Mouse (Mus musculus) embryonic facial prominence, embryonic 13.5 days (tissue): ENCODE data around the gene Asic2. TPM values are rescaled to one million over a fixed set of nuclear protein-coding genes. Genes with fewer than 3 reads are reported as not detected.

ENCODE experiments used
- ATAC-seq: fragments of 200-750 bp; cut with Nextera tagmentation; 2 replicates; pipeline ENCODE4 v1.8.0; 2017; ENCODE audit warnings: low read depth; ENCODE audit not compliant: insufficient number of reproducible peaks, insufficient read depth, low FRiP score, low TSS enrichment
- H3K27ac ChIP-seq: fragments of 300-500 bp; sonication (generic); 2 replicates; pipeline ENCODE4 v1.5.1; 2015; ENCODE audit warnings: moderate library complexity, mild to moderate bottlenecking, inconsistent platforms
- H3K27me3 ChIP-seq: fragments of 300-500 bp; sonication (generic); 2 replicates; pipeline ENCODE4 v1.6.1; 2015; ENCODE audit warnings: mild to moderate bottlenecking, inconsistent platforms
- H3K36me3 ChIP-seq: fragments of 300-500 bp; sonication (generic); 2 replicates; pipeline ENCODE4 v1.6.1; 2015; ENCODE audit warnings: mild to moderate bottlenecking, inconsistent platforms
- H3K4me1 ChIP-seq: fragments of 300-500 bp; sonication (generic); 2 replicates; pipeline ENCODE4 v1.6.1; 2015; ENCODE audit warnings: inconsistent platforms
- H3K4me2 ChIP-seq: fragments of 300-500 bp; sonication (generic); 2 replicates; pipeline ENCODE4 v1.6.1; 2015; ENCODE audit warnings: moderate library complexity, mild to moderate bottlenecking, inconsistent platforms
- H3K4me3 ChIP-seq: fragments of 300-500 bp; sonication (generic); 2 replicates; pipeline ENCODE4 v1.5.1; 2015; ENCODE audit warnings: mild to moderate bottlenecking, inconsistent platforms
- H3K9ac ChIP-seq: fragments of 300-500 bp; sonication (generic); 2 replicates; pipeline ENCODE4 v1.6.1; 2015; ENCODE audit warnings: mild to moderate bottlenecking, inconsistent platforms
- H3K9me3 ChIP-seq: fragments of 300-500 bp; sonication (generic); 2 replicates; pipeline ENCODE4 v1.6.1; 2016; ENCODE audit warnings: inconsistent platforms
- WGBS: fragments of 180-500 bp; shearing (Covaris S2); methylation state at CpG from one replicate; pipeline ENCODE4 v1.1.7; 2015; ENCODE audit warnings: mixed read lengths; 5-methylcytosine and 5-hydroxymethylcytosine counted together
- polyA plus RNA-seq: library from polyadenylated mRNA; unstranded; fragments of >200 nt; fragmentation: Nextera tagmentation; extraction: Ambion mirVana; gene quantifications from 2 replicates; pipeline ENCODE4 v1.2.1, GENCODE M21; 2015

Gene Asic2
- polyA plus RNA-seq, 1 experiment from 2014 or later: 0.60 TPM

DNA sequence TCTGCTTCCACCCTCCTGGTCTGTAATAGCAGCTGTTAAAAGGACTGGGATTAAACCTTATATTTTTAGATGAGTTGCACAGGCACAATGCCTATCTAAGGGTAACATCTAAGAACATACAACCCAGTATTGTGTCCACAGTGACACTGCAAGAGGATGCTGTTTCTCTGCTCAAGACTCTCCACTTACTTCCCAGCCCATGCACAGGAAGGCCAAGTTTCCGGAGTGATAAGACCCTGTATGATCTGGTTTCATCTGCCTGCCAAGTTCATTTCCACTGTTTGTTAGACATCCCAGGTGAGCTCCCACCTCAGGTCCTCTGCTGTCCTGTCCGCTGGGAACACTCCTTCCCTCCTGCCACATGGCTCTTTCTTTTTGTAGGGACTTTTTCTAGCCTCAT lies 908.2 kb downstream of the Asic2 start:
- Histone ChIP-seq H3K9ac (no peak overlapping the region), H3K4me1 (no peaks in the 10 kb centered on the region), H3K4me2 (no peak overlapping the region), H3K4me3 (no peak overlapping the region), H3K36me3 (no peaks in the 10 kb centered on the region), H3K9me3 (no peaks in the 10 kb centered on the region), H3K27me3 (no peaks in the 10 kb centered on the region), H3K27ac (no peak overlapping the region)
- WGBS: 84% methylated on average over 2 of the region's 2 CpGs
- ATAC-seq: no peak

DNA sequence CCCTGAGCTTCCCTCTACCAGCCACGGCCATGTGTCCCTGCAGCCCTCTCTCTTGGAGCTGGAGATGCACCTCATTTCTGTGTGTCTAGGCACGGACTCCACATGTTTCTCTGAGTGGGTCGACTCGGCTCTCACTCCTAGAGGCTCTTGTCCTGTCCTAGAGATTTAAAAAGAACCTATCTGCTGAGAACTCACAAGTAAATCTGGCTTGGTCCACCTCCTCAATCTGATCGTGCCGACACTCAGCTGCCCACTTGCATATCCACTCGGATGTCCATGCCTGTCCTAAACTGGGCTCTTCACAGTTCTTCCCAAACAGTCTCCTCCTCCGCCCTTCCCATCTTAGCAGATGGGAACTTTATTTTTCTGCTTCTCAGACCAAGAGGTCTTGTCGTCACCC lies 908.7 kb downstream of the Asic2 start:
- H3K9ac ChIP-seq: no peak overlapping the region
- H3K36me3 ChIP-seq: no peaks in the 10 kb centered on the region
- H3K4me2 ChIP-seq: no peak overlapping the region
- WGBS: 84% methylated on average over 9 of the region's 9 CpGs
- no peak for ATAC-seq
- H3K9me3 ChIP-seq: no peaks in the 10 kb centered on the region
- no peak overlapping the region for H3K4me3 ChIP-seq
- no peak overlapping the region for H3K27ac ChIP-seq
- no peaks in the 10 kb centered on the region for H3K4me1 ChIP-seq
- H3K27me3 ChIP-seq: no peaks in the 10 kb centered on the region

DNA sequence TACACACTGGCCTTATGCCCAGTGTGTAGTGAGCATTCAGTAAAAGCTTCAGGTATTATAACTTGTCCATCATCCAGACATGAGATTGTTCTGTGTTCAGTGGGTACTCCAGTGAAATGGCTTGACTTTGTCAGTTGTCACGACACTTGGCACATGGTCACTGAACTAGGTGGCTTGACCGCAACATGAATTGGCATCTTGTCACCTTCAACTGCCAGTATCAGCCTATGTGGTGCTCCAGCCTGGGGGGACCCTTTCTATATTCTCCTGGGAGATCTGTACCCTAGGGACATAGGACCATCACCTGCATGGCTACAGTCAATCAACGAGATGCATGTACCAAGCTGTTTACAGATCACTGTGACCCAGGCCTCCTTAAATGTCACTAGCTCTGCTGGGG lies 910.8 kb downstream of the Asic2 start:
- Histone ChIP-seq H3K4me2 (no peak overlapping the region), H3K4me1 (no peaks in the 10 kb centered on the region), H3K27me3 (no peaks in the 10 kb centered on the region), H3K36me3 (no peaks in the 10 kb centered on the region), H3K9ac (no peak overlapping the region), H3K4me3 (no peak overlapping the region), H3K9me3 (no peaks in the 10 kb centered on the region), H3K27ac (no peak overlapping the region)
- no peak for ATAC-seq
- WGBS: 95% methylated on average over 3 of the region's 3 CpGs

DNA sequence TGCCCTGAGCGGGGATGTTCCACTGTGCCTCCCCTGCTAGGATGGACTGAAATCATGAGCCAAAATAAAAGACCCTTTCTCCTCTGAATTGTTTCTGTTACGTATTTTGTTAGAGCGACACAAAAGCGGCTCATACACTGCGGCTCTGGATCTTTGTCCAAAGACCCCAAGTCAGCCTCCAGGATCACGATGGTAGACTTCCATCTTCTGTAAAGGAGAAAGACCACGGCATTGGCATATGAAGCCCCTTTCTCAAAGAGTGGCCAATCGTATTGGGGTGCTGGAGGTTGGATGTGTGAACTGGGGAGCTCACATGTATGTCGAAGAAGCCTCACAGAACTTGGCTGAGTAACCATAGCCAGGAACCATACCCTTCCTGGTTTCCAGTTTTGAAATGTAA lies 911.5 kb downstream of the Asic2 start:
- Histone ChIP-seq H3K4me2 (no peak overlapping the region), H3K4me3 (no peak overlapping the region), H3K9ac (no peak overlapping the region), H3K4me1 (no peaks in the 10 kb centered on the region), H3K9me3 (no peaks in the 10 kb centered on the region), H3K27me3 (no peaks in the 10 kb centered on the region), H3K27ac (no peak overlapping the region), H3K36me3 (no peaks in the 10 kb centered on the region)
- no peak for ATAC-seq
- 92% methylated on average over 9 of the region's 9 CpGs for WGBS

DNA sequence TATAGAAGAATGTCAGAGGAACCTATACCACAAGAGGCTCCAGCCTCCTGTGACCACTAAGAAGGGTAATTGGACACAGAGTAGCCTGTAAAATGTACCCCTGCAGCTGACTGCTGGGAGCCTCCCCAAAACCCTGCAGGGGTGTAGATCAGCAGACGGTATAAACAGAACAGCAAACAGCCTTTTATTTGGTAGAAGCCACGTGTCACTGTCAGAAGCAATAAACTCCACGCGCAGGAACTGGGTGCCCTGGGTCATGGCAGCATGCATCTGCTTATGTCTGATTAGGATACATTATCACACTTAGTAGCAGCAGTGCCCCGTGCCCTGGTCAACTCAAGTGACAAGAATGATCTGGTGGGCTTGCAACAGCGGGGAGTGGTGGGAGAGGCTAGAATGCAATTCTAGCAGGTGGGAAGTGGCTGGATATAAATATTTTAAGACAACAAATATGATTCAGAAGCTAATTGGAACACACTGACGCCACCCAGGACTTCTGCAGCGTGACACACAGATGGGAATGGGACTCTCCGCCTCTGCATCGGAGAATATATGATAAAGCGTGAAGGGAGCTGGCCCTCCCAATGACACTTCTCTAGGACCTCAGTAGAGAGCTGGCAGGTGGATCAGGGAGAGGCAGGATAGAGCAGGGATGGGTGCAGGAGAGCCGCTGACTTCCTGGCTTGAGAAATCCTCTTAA lies 912.7 kb downstream of the Asic2 start:
- no peak overlapping the region for H3K27ac ChIP-seq
- no peak for ATAC-seq
- H3K4me2 ChIP-seq: no peak overlapping the region
- no peaks in the 10 kb centered on the region for H3K9me3 ChIP-seq
- no peak overlapping the region for H3K4me3 ChIP-seq
- 0 out of 2 replicates have a peak, but pooled peaks cover 3% of the 10 kb centered on the region for H3K4me1 ChIP-seq
- WGBS: 75% methylated on average over 12 of the region's 12 CpGs
- H3K27me3 ChIP-seq: no peaks in the 10 kb centered on the region
- H3K36me3 ChIP-seq: no peaks in the 10 kb centered on the region
- H3K9ac ChIP-seq: no peak overlapping the region

DNA sequence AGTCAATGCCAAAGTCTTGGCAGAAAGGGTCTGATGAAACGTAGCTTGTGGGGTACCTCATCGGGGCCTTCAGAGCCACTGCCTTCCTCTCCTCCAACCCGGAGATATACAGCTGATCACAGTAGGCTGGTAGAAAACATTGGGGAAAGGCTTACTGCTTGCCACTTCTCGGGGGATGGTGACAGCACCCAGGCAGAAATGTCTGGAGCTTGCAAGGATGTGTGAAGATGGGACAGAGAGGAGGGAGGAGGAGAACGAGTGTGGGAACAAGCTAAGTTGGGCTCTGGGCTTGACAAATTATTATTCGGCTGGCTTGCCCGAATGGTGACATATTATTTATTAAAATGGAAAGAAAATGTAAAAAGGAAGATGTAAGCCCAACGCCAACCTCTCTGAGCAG lies 914.4 kb downstream of the Asic2 start:
- no peak for ATAC-seq
- no peak overlapping the region for H3K27ac ChIP-seq

DNA sequence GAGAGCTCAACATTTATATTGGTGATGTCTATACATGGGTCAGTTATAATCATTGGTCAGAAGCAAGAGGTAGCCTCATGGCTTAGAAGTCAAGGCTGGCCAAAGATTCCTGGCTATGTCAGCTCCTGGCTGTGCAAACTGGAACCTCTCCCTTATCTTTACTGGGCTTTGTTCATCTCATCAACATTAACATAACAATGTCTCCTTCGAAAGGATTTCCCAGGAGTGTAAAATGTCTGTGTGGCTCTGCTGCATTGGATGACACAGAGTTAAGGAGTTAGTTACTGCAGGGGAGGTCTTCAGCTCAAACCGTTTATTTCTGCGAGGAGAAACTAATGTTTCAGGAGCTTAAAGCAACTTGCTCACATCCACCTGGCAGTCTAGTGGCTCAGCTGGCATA lies 926.6 kb downstream of the Asic2 start:
- H3K9ac ChIP-seq: no peak overlapping the region
- no peak for ATAC-seq
- H3K9me3 ChIP-seq: no peaks in the 10 kb centered on the region
- H3K27me3 ChIP-seq: no peaks in the 10 kb centered on the region
- no peak overlapping the region for H3K4me2 ChIP-seq
- WGBS: 74% methylated on average over 3 of the region's 3 CpGs
- H3K36me3 ChIP-seq: no peaks in the 10 kb centered on the region
- no peaks in the 10 kb centered on the region for H3K4me1 ChIP-seq
- H3K27ac ChIP-seq: no peak overlapping the region
- no peak overlapping the region for H3K4me3 ChIP-seq

More for the DNA sequence above, 914.4 kb downstream of the Asic2 start:
- no peaks in the 10 kb centered on the region for H3K9me3 ChIP-seq
- 0 out of 2 replicates have a peak, but pooled peaks cover 3% of the 10 kb centered on the region for H3K4me1 ChIP-seq
- no peak overlapping the region for H3K9ac ChIP-seq
- no peaks in the 10 kb centered on the region for H3K27me3 ChIP-seq
- no peak overlapping the region for H3K4me3 ChIP-seq
- no peak overlapping the region for H3K4me2 ChIP-seq
- WGBS: 86% methylated on average over 8 of the region's 8 CpGs
- H3K36me3 ChIP-seq: no peaks in the 10 kb centered on the region

DNA sequence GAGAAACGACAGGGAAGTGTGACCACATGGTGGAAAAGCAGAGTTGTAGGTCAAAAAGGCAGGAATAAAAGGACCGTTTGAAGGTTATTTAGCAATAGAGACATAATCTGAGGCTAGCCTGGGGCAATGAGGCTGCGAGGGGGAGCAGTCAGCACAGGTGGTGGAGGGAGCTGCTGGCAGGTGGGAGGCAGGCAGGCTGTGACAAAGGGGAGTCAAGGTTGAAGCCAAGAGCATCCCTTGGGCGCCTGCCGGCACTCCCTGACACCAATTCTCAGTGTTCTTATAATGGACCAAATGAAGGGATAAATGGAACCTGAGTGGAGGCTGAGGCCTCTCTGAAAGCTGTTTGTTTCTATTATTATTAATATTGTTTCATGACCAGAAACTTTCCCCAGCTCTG lies 928.3 kb downstream of the Asic2 start:
- Histone ChIP-seq H3K4me3 (no peak overlapping the region), H3K4me1 (no peaks in the 10 kb centered on the region), H3K4me2 (no peak overlapping the region), H3K27ac (no peak overlapping the region), H3K27me3 (no peaks in the 10 kb centered on the region), H3K9ac (no peak overlapping the region), H3K9me3 (no peaks in the 10 kb centered on the region), H3K36me3 (no peaks in the 10 kb centered on the region)
- no peak for ATAC-seq
- 48% methylated on average over 5 of the region's 5 CpGs for WGBS

DNA sequence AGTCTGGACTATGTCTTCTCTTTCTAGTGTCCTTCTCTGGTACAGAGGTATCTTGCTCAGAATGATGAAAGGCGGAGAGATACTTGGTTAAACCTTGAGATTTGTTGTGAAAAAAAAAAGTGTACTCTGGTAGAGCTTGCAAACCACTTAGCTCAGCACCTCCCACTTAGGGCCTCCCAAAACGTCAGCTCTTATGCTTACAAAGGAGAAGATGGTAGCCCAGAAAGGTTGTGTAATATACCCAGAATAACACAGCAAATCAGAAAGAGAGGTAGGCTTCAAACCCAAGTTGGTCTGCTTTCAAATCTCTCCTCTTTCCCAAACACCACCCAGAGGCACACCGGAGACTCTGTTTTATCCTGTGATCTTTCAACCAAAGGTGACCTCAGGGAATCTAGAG lies 936.1 kb downstream of the Asic2 start:
- H3K27ac ChIP-seq: no peak overlapping the region
- no peak overlapping the region for H3K4me2 ChIP-seq
- H3K27me3 ChIP-seq: no peaks in the 10 kb centered on the region
- no peak overlapping the region for H3K9ac ChIP-seq
- ATAC-seq: no peak
- WGBS: 84% methylated on average over 3 of the region's 3 CpGs
- H3K4me1 ChIP-seq: no peaks in the 10 kb centered on the region
- H3K4me3 ChIP-seq: no peak overlapping the region
- no peaks in the 10 kb centered on the region for H3K36me3 ChIP-seq
- H3K9me3 ChIP-seq: no peaks in the 10 kb centered on the region

DNA sequence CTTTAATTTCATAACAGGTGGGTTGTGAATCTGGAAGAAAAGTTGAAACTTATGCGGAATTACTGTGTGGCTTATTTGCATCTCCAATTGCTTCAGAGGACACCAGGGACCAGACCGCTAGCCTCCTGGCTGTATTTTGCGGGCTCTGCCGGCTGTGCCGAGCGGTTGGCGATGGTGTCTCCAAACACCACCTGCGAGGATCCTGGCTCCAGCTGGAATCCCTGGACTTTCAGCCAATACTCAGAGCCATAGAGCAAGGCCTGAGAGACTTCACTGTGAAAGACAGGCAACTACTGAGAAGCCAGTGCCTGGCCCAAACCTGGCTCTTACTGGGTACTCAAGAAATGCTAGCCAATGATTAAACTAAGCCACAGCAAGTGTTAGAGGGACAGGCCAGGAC lies 953.5 kb downstream of the Asic2 start:
- Histone ChIP-seq H3K27me3 (no peaks in the 10 kb centered on the region), H3K4me3 (no peak overlapping the region), H3K4me2 (no peak overlapping the region), H3K4me1 (no peaks in the 10 kb centered on the region), H3K9me3 (no peaks in the 10 kb centered on the region), H3K9ac (no peak overlapping the region), H3K27ac (no peak overlapping the region), H3K36me3 (no peaks in the 10 kb centered on the region)
- ATAC-seq: no peak
- WGBS: 94% methylated on average over 8 of the region's 8 CpGs

DNA sequence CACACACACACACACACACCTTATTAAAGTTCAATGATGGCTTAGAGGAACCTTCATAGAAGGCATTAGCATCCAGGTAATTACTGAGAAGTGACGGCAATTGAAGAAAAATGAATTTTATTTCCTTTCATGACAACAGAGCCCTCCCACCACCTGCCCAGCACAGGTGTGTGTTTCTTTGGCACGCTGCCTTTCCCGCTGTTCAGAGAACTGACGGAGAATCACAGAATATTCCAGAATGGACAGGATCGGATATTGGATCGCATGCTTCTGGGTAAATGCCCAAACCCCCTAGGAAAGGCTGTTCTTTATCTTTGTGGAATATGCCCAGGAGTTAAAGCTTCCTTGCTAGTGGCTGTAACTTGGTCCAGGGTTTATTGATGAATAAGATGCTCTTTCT lies 954.8 kb downstream of the Asic2 start:
- ATAC-seq: no peak
- H3K9me3 ChIP-seq: no peaks in the 10 kb centered on the region

DNA sequence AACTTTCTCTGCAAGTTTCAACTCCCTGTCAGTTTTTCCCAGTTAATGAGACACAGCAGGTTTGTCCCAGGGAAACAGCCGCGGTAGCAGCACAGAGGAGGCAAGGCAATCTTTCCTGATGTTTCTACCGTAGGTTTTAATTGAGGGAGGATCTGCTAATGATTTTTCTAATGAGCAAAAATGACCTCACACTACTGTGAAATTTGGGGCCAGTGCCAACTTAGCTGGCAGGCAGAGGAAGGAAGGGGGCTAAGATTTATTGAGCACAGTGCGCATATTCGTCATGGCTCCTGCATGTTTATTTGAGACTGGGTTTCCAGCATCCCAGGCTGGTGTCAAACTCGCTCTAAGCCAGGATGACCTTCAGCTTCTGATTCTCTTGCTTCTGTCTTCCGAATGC lies 957.5 kb downstream of the Asic2 start:
- Histone ChIP-seq H3K36me3 (no peaks in the 10 kb centered on the region), H3K9ac (no peak overlapping the region), H3K27ac (no peak overlapping the region), H3K9me3 (no peaks in the 10 kb centered on the region), H3K4me1 (no peaks in the 10 kb centered on the region), H3K4me2 (no peak overlapping the region), H3K4me3 (no peak overlapping the region), H3K27me3 (no peaks in the 10 kb centered on the region)
- 70% methylated on average over 7 of the region's 7 CpGs for WGBS
- no peak for ATAC-seq

More for the DNA sequence above, 954.8 kb downstream of the Asic2 start:
- Histone ChIP-seq H3K9ac (no peak overlapping the region), H3K27ac (no peak overlapping the region), H3K27me3 (no peaks in the 10 kb centered on the region), H3K4me1 (no peaks in the 10 kb centered on the region), H3K4me2 (no peak overlapping the region), H3K4me3 (no peak overlapping the region), H3K36me3 (no peaks in the 10 kb centered on the region)
- WGBS: 87% methylated on average over 6 of the region's 6 CpGs
